Mouse (Mus musculus) hindbrain, embryonic 13.5 days (tissue): ENCODE results near the gene Cdpf1. TPM values are rescaled to one million over a fixed set of nuclear protein-coding genes. Genes with fewer than 3 reads are reported as not detected.

ENCODE experiments used
- ATAC-seq: fragments of 200-750 bp; cut with Nextera tagmentation; 2 replicates; pipeline ENCODE4 v1.8.0; 2017; ENCODE audit warnings: moderate TSS enrichment; ENCODE audit not compliant: low FRiP score
- H3K27ac ChIP-seq: fragments of 300-500 bp; sonication (generic); 2 replicates; pipeline ENCODE4 v1.5.1; 2015; ENCODE audit warnings: inconsistent platforms, mild to moderate bottlenecking, moderate library complexity
- H3K27me3 ChIP-seq: fragments of 300-500 bp; sonication (generic); 2 replicates; pipeline ENCODE4 v1.6.1; 2015; ENCODE audit warnings: mild to moderate bottlenecking, inconsistent platforms
- H3K36me3 ChIP-seq: fragments of 300-500 bp; sonication (generic); 2 replicates; pipeline ENCODE4 v1.6.1; 2015; ENCODE audit warnings: mild to moderate bottlenecking, inconsistent platforms
- H3K4me1 ChIP-seq: fragments of 300-500 bp; sonication (generic); replicated peaks from 2 replicates; pipeline ENCODE4 v1.6.1; 2015; ENCODE audit warnings: inconsistent platforms
- H3K4me2 ChIP-seq: fragments of 300-500 bp; sonication (generic); 2 replicates; pipeline ENCODE4 v1.6.1; 2015; ENCODE audit warnings: inconsistent platforms, mild to moderate bottlenecking, moderate library complexity
- H3K4me3 ChIP-seq: fragments of 300-500 bp; sonication (generic); 2 replicates; pipeline ENCODE4 v1.5.1; 2015; ENCODE audit warnings: mild to moderate bottlenecking, inconsistent platforms
- H3K9ac ChIP-seq: fragments of 300-500 bp; sonication (generic); 2 replicates; pipeline ENCODE4 v1.6.1; 2015; ENCODE audit warnings: mild to moderate bottlenecking, inconsistent platforms
- H3K9me3 ChIP-seq: fragments of 300-500 bp; sonication (generic); 2 replicates; pipeline ENCODE4 v1.6.1; 2016; ENCODE audit warnings: inconsistent platforms
- WGBS: fragments of 180-500 bp; shearing (Covaris S2); methylation state at CpG from one replicate; pipeline ENCODE4 v1.1.7; 2015; 5-methylcytosine and 5-hydroxymethylcytosine counted together
- polyA plus RNA-seq: library from polyadenylated mRNA; unstranded; fragments of >200 nt; fragmentation: Nextera tagmentation; extraction: Ambion mirVana; gene quantifications from 2 replicates; pipeline ENCODE4 v1.2.1, GENCODE M21; 2015

The Cdpf1 gene
- 17.1 and 20.5 TPM in 2 replicates for polyA plus RNA-seq

DNA sequence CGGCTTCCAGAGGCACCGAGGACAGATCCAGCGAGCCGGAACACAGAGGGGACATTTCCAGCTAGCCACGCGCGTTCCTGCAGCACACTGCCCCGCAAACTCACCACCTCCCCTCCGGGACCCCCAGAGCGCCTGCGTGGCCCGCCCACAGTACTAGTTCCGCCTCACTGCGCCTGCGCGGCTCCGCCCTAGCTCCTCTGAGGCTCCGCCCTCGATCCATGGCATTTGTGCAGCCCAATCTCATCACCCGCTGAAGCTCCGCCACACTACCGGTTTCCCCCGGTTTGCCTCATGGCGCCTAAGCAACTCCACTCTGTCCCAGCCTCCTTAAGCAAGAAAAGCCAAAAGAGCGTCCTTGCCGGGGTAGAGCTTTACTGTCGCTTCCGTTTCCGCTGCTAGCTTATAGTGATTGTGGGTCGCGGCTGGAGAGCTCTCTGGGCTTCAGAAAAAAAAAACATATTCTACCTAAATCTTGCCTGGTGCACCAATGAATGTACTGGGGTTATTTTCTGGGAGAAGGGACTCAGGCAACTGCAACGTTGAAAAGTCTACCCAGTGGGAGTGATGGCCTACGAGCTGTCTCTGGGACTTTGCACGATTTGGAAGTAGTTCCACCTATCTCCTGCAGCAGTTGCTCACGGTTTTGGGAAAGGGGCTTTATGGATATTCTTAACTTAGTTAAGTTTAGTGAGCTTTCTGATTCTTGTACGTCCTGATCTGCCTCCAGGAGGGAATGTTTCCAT lies at the start of gene Cdpf1:
Gene Cdpf1 (minus strand): TSS at position 163 of the 743 bp plus-strand sequence.
- peaks cover 14% of the 10 kb centered on the region for H3K4me1 ChIP-seq
- H3K9me3 ChIP-seq = peaks cover 6% of the 10 kb centered on the region; the same call in 1 of the 2 replicates
- peak within 1 kb of the TSS; percentile 82 for H3K4me2 ChIP-seq
- H3K4me3 ChIP-seq = peak within 1 kb of the TSS; percentile 69
- H3K27ac ChIP-seq = peak within 1 kb of the TSS; percentile 91
- WGBS = 3% methylated on average over 36 of the region's 36 CpGs
- peaks cover 7% of the 10 kb centered on the region; the same call in 1 of the 2 replicates for H3K27me3 ChIP-seq
- no peaks in the 10 kb centered on the region for H3K36me3 ChIP-seq
- ATAC-seq = peak; percentile 96
- peak within 1 kb of the TSS; percentile 80 for H3K9ac ChIP-seq

GRCm38 (mm10) chr15:85859490-85860031 lies 48.1 kb upstream of the Cdpf1 start, which contains the start of gene Gtse1:
Gene Gtse1 (plus strand): TSS chr15:85859745.
- peak; percentile 99 for ATAC-seq
- Histone ChIP-seq H3K9ac (peak within 1 kb of the TSS; percentile 91), H3K4me2 (peak within 1 kb of the TSS; percentile 81), H3K4me3 (peak within 1 kb of the TSS; percentile 58), H3K4me1 (peaks cover 29% of the 10 kb centered on the region), H3K27me3 (no peaks in the 10 kb centered on the region), H3K27ac (peak within 1 kb of the TSS; percentile 84), H3K36me3 (peaks cover 21% of the 10 kb centered on the region), H3K9me3 (no peaks in the 10 kb centered on the region)
- under 1% methylated on average over 42 of the region's 42 CpGs for WGBS

DNA sequence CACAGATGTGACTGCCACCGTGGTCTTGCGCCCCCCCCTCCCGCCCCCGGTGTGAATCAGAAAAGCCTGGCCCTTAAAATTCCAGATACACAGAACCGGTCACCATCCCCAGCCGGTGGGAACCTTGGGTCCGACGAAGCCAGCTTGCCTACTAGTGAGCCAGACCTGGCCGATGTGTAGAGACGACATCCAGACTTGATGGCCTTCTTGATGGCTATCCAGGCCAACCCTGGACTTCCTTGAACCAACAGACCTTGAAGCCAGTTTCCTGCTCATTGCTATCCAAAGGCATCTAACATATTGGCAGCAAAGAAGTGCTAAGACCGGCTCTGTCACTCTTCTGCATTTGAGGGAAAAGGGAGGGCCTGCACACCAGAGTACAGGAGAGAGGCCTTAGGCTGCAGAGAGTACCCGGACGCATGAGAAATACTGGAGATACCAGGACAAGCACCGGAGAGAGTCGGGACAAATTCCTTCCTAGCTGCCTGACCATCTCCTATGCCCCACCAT lies 47.5 kb upstream of the Cdpf1 start:
- no peaks in the 10 kb centered on the region for H3K27me3 ChIP-seq
- H3K4me2 ChIP-seq = peak overlapping the region; percentile 81
- H3K4me1 ChIP-seq = peaks cover 29% of the 10 kb centered on the region
- ATAC-seq = peak; percentile 72
- peak overlapping the region; percentile 58 for H3K4me3 ChIP-seq
- H3K27ac ChIP-seq = peak overlapping the region; percentile 84
- H3K9ac ChIP-seq = peak overlapping the region; percentile 91
- no peaks in the 10 kb centered on the region for H3K9me3 ChIP-seq
- WGBS = 11% methylated on average over 15 of the region's 15 CpGs
- H3K36me3 ChIP-seq = peaks cover 20% of the 10 kb centered on the region

DNA sequence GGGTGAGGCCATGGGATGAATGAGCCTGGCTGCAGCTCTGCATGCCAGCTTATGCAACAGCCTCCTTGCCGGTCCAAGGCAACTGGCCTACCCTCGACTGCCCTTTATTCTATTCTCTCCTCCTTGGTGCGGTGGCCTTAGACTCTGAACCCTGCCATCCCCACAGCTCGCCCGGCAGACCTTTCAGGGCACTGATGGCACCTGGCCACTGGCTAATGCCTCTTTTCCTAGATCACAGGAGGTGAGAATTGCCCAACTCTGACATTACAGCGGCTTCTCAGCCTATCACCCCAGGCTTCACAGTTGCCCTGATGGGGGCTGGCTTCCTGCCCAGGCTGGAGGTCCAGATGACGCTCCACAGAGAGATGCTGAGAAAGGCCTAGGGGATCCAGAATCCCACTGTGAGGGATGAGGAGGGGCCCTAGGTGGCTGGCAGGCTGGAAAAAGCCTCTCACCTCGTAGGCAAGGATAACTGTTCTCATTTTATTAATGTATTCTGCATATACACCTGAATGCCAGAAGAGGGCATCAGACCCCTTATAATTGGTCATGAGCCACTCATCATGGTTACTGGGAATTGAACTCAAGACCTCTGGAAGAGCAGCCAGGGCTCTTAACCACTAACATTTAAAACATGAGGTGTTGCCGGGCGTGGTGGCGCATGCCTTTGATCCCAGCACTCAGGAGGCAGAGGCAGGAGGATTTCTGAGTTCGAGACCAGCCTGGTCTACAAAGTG lies 40.3 kb upstream of the Cdpf1 start:
- Histone ChIP-seq H3K4me3 (no peak overlapping the region), H3K27me3 (no peaks in the 10 kb centered on the region), H3K4me1 (no peaks in the 10 kb centered on the region), H3K36me3 (peaks cover 9% of the 10 kb centered on the region), H3K9me3 (no peaks in the 10 kb centered on the region), H3K4me2 (no peak overlapping the region), H3K27ac (no peak overlapping the region), H3K9ac (no peak overlapping the region)
- ATAC-seq = no peak
- WGBS = 78% methylated on average over 12 of the region's 12 CpGs

DNA sequence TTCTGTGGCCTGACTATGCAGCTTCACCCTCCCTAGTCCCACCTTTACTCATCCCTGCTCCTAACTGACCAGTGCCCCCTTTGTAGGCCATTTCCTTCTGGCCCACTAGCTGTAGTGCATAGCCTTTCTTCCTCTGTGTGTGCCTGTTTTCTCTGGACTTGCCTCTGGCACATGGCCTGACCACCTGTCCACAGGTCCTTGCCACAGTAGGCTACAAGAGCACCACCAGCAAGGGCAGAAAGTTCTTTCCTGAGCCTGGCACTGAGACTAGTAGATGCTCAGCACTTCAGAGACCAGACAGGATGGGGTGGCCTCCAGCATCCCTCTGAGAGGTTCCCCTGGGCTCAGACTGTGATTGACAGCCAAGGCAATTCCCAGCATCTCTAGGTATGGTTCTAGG lies 33.6 kb upstream of the Cdpf1 start:
- no peak for ATAC-seq
- no peak overlapping the region for H3K9ac ChIP-seq
- H3K4me1 ChIP-seq = 0 out of 2 replicates have a peak, but pooled peaks cover 3% of the 10 kb centered on the region
- H3K4me2 ChIP-seq = no peak overlapping the region
- no peaks in the 10 kb centered on the region for H3K9me3 ChIP-seq
- H3K4me3 ChIP-seq = no peak overlapping the region
- peaks cover 24% of the 10 kb centered on the region for H3K36me3 ChIP-seq
- H3K27me3 ChIP-seq = no peaks in the 10 kb centered on the region
- no peak overlapping the region for H3K27ac ChIP-seq

GRCm38 (mm10) chr15:85841796-85842360 lies 30.4 kb upstream of the Cdpf1 start:
- Histone ChIP-seq H3K4me3 (no peak overlapping the region), H3K27ac (no peak overlapping the region), H3K4me1 (0 out of 2 replicates have a peak, but pooled peaks cover 3% of the 10 kb centered on the region), H3K36me3 (peaks cover 22% of the 10 kb centered on the region), H3K9ac (no peak overlapping the region), H3K4me2 (no peak overlapping the region), H3K9me3 (no peaks in the 10 kb centered on the region), H3K27me3 (no peaks in the 10 kb centered on the region)
- 82% methylated on average over 5 of the region's 5 CpGs for WGBS
- no peak for ATAC-seq

DNA sequence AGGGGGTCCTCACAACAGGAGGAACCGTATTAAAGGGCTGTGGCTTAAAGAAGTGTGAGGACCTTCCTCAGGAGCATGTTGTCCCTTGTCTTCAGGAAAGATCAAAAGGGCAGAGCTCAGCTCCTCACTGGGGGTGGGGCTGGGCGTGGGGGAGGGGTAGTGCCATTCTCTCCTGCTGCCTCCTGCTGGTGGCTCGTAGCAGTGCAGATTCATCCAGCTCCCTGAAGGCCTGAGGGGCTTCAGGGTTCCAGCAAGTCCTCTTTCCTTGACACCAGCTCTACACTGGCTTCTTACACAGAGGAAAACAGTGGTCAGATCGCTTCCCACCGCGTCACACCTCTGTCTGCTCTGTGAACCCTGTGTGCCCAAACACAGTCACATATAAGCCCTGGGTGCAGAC lies 29.5 kb upstream of the Cdpf1 start:
- ATAC-seq = no peak
- H3K9ac ChIP-seq = no peak overlapping the region
- 0 out of 2 replicates have a peak, but pooled peaks cover 3% of the 10 kb centered on the region for H3K4me1 ChIP-seq
- H3K4me3 ChIP-seq = no peak overlapping the region
- no peaks in the 10 kb centered on the region for H3K27me3 ChIP-seq
- H3K27ac ChIP-seq = no peak overlapping the region
- no peak overlapping the region for H3K4me2 ChIP-seq
- peaks cover 17% of the 10 kb centered on the region for H3K36me3 ChIP-seq
- WGBS = 39% methylated on average over 6 of the region's 6 CpGs
- no peaks in the 10 kb centered on the region for H3K9me3 ChIP-seq

DNA sequence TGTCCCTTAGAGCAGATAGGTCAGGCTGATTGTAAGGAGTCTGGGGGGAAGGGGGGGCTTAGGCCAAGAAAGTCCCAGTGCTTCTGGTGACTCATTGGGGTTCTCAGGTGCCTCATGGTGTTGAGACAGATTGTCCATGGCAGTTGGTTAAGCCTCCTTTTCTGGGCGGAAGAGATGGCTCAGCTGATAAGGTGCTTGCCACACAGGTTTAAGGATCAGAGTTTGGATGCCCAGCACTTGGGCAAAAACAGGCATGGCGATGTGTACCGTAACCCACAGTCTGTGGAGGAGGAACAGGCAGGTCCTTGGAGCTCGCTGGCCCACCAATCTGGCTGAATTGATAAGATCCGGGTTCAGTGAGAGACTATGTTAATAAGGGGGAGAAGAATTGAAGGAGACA lies 25.4 kb upstream of the Cdpf1 start:
- Histone ChIP-seq H3K27ac (no peak overlapping the region), H3K4me2 (no peak overlapping the region), H3K9me3 (no peaks in the 10 kb centered on the region), H3K27me3 (no peaks in the 10 kb centered on the region), H3K36me3 (peaks cover 6% of the 10 kb centered on the region), H3K9ac (no peak overlapping the region), H3K4me3 (no peak overlapping the region), H3K4me1 (peaks cover 10% of the 10 kb centered on the region)
- WGBS = 95% methylated on average over 5 of the region's 5 CpGs
- ATAC-seq = no peak

DNA sequence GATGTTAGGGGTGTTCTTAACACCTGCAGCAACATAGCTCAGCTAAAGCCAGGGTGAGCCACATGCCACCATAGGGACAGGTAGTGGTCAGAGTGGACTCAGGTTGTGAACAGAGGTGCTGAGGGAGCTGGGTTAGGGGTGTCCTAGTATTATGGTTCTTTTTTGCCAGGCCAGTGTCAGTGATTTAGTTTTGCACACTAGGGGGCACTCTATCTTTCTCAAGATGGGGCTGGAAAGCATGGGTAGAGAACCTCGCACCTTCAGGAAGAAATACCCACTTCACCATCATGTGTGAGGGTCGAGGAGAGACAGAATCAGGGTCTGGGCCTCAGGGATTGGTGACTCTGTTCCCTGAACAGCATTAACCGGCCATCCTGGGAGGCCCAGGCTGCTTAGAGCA lies 23.8 kb upstream of the Cdpf1 start:
- no peak overlapping the region for H3K4me3 ChIP-seq
- ATAC-seq = no peak
- H3K4me1 ChIP-seq = peaks cover 12% of the 10 kb centered on the region
- H3K4me2 ChIP-seq = no peak overlapping the region
- H3K27me3 ChIP-seq = no peaks in the 10 kb centered on the region
- no peak overlapping the region for H3K27ac ChIP-seq
- H3K36me3 ChIP-seq = peaks cover 6% of the 10 kb centered on the region
- 70% methylated on average over 3 of the region's 3 CpGs for WGBS
- no peaks in the 10 kb centered on the region for H3K9me3 ChIP-seq
- H3K9ac ChIP-seq = no peak overlapping the region

DNA sequence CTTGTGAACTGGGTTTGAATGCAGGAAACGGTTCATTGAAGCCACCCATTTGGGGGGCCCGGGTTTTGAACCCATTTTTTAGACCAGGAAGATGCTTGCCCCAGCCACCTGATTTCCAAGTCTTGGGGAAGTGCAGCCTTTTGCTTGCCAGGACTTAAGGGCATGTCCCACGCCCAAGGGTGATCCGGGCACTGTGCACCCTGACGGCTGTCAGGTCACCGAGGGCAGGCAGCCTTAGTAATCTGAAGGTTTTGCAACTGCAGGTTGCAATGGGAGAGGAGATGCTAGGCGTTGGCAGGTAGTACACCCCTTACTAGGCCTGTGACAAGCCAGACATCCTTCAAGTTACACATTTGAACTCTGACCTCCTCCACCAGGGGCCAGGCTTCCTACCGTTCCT lies 21.1 kb upstream of the Cdpf1 start:
- Histone ChIP-seq H3K27ac (no peak overlapping the region), H3K27me3 (no peaks in the 10 kb centered on the region), H3K9me3 (no peaks in the 10 kb centered on the region), H3K36me3 (peaks cover 6% of the 10 kb centered on the region), H3K9ac (peak overlapping the region; percentile 77), H3K4me3 (peak overlapping the region; percentile 60), H3K4me1 (peaks cover 12% of the 10 kb centered on the region), H3K4me2 (peak overlapping the region; percentile 79)
- WGBS = 51% methylated on average over 8 of the region's 8 CpGs
- ATAC-seq = no peak

GRCm38 (mm10) chr15:85831954-85832590 lies 20.6 kb upstream of the Cdpf1 start, which contains the start of gene Ttc38:
Gene Ttc38 (plus strand): TSS chr15:85832306.
- Histone ChIP-seq H3K27ac (no peak within 1 kb of the TSS), H3K4me1 (peaks cover 12% of the 10 kb centered on the region), H3K9me3 (no peaks in the 10 kb centered on the region), H3K36me3 (peaks cover 6% of the 10 kb centered on the region), H3K4me3 (peak within 1 kb of the TSS; percentile 60), H3K4me2 (peak within 1 kb of the TSS; percentile 79), H3K27me3 (no peaks in the 10 kb centered on the region), H3K9ac (peak within 1 kb of the TSS; percentile 77)
- WGBS = under 1% methylated on average over 27 of the region's 27 CpGs
- ATAC-seq = peak; percentile 92
